Mouse (Mus musculus) right cerebral cortex, postnatal 10 days (tissue): Measurements from ENCODE around the gene Nedd4.

Experiments used
- DNase-seq, 2 experiments: peaks; one replicate each; pipeline ENCODE4 v3.0.0; 2021; ENCODE audit warnings: low spot score in 2 of 2

The Nedd4 gene

DNA sequence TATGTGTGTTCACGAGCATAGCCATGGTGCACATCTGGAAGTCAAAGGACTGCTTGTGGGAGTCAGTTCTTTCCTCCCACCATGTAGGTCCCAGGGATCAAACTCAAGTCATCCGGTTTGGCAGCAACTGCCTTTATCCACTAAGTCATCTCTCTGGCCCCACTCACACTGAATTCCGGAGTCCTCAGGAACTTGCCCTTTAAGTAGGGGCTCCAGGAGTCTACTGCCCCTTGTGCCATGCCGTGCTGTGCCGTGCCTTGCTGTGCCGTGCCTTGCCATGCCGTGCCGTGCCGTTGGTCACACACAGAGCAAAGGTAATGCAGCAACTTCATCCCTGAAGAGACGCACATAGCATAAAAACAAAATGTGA, 129.1 kb downstream of the Nedd4 start:
- DNase-seq: no peak

DNA sequence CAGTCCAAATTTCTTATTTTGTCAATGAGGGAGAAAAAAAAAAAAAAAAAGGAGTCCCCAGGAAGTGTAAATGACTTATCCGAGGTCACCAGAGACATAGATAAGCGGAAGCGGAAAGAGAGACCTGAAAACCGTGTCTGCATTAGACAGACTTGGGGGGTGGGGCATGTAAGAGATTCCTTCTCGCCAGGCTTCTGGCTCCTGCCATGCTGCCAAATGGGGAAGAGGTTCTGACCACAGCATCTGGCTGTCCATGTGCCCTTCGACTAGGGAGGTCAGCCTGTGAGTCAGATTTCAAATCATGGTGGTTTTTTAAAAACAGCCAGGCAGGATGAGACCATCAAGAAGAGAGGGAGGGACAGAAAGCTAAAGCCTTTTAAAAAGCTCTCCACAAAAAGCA, 129.5 kb downstream of the Nedd4 start:
- no peak for DNase-seq

DNA sequence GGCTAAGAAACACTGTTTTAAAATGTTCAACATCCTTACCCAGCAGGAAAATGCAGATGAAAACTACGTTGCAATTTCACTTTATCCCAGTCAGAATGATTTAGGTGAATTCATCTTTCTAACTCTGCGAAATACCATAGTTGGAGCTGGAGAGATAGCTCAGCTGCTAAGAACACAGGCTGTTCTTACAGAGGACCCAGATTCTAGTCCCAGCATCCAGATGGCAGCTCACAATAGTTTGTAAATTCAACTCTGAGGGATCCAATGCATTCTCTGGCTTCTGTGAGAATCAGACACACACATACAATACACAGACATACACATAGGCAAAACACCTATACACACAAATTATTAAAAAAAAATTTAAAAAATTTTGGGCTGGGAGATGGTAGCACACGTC, 133.1 kb downstream of the Nedd4 start:
- DNase-seq: no peak

DNA sequence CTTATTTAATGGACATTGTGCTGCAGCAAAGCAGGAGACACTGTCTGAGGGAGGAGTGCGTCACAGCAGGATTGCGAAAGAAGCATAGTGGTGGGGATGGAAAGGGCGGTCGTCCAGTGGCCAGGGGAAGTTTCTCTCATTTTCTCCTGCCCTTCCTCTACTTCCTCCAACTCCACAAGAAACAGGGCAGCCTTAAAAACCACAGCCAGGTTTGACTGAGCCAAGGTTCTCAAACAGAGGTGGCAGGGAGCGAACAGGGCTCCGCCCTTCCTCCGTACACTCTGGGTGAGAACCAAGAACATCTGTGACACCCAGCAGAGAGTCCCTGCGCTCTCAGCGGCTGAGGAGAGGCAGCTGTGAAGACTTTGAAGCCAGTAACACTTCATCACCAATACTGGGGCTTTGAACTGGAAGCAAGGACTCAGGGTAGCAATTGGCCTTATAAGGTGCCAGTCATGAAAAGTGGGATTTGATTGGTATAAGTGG, 135.0 kb downstream of the Nedd4 start:
- DNase-seq: no peak
